In the genomic region with DNA sequence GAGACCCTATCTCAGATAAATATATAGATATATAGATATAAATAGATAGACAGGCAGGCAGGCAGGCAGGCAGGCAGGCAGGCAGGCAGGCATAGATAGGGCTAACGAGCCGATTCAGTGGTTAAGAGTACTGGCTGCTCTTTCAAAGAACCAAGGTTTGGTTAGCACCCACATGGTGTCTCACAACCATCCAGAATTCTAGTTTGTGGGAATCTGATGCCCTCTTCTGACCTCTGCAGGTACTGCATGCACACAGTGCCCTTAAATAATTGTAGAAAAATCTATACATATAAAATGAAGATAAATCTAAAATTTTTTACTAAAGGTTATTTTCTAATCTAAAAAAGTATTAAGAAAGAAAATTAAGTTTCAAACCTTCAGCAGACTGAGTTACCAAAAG, we compare ENCODE assay signal across 9 mouse cellular contexts. TPM values are rescaled to one million over a fixed set of nuclear protein-coding genes. Genes with fewer than 3 reads are reported as not detected.
A peak's percentile ranks its signal among the peaks of the same experiment; 100 is the strongest.
DNase-seq lines count a peak whose midpoint lies in the region; ATAC-seq and TF ChIP-seq lines count a peak whose summit lies in the region.
"Had no signal": no experiment of that assay in that cellular context is flagged by ENCODE, and none has a peak within 500 bp of the region (broad histone marks: within the 10 kb centered on the region; RNA-seq: fewer than 3 reads in every experiment).

No protein-coding gene starts in this region.

- TF ChIP-seq CTCF in liver, adult 2 months (IDR thresholded peaks at IDR 0.05; ENCODE audit: low read depth, low read length): no peak

- no peak overlapping the region for H3K4me3 ChIP-seq in liver, adult 2 months (ENCODE audit: insufficient read depth, low read depth, low read length)
- no peak overlapping the region for H3K4me3 ChIP-seq in liver, embryonic 11.5 days (ENCODE audit: low read depth, low read length)
- H3K4me3 ChIP-seq: liver, embryonic 15.5 days had no signal

- H3K9ac ChIP-seq in liver, adult 2 months (ENCODE audit: low read depth, low read length): no peak overlapping the region
- no peak overlapping the region for H3K9ac ChIP-seq in liver, embryonic 11.5 days (ENCODE audit: low read depth, low read length)
- H3K9ac ChIP-seq: liver, embryonic 15.5 days had no signal

- peaks cover 53% of the 10 kb centered on the region for H3K36me3 ChIP-seq in liver, adult 2 months (ENCODE audit: control insufficient read depth, insufficient read depth, low read length)
- H3K36me3 ChIP-seq in liver, embryonic 11.5 days (ENCODE audit: control insufficient read depth, insufficient read depth, low read length): peaks cover 6% of the 10 kb centered on the region; the same call in 1 of the 2 replicates

- H3K9me3 ChIP-seq in liver, embryonic 11.5 days (ENCODE audit: control insufficient read depth, low read length): no peaks in the 10 kb centered on the region
- H3K9me3 ChIP-seq: liver, embryonic 15.5 days had no signal

- H3K79me2 ChIP-seq in liver, adult 2 months (ENCODE audit: control insufficient read depth, insufficient read depth, low read length): no peaks in the 10 kb centered on the region

- H3K27ac ChIP-seq in liver, adult 2 months (replicated peaks; ENCODE audit: insufficient read depth, low read depth, low read length): no peak overlapping the region
- H3K27ac ChIP-seq in liver, embryonic 11.5 days (ENCODE audit: low read depth, low read length): no peak overlapping the region
- H3K27ac ChIP-seq: liver, embryonic 15.5 days had no signal

- H3K4me1 ChIP-seq in liver, adult 2 months (ENCODE audit: control insufficient read depth, insufficient read depth, low read length): no peaks in the 10 kb centered on the region
- no peaks in the 10 kb centered on the region for H3K4me1 ChIP-seq in liver, embryonic 11.5 days (replicated peaks; ENCODE audit: control insufficient read depth, insufficient read depth, low read length)
- H3K4me1 ChIP-seq: liver, embryonic 15.5 days had no signal

- DNase-seq in cerebellum, adult 9-10 months: peak; percentile 41
- no peak for DNase-seq in cerebellum, adult 11 months
- DNase-seq in liver, adult 2 months (ENCODE audit: extremely low read depth, low read depth, low spot score): peak; percentile 9
- no peak for DNase-seq in liver, embryonic 11.5 days (ENCODE audit: low spot score)
- peak; percentile 59 for DNase-seq in R1 (ENCODE audit: low read depth, low spot score)
- no peak for DNase-seq in adrenal gland, postnatal 4 days (ENCODE audit: low spot score in 2 of 2)
- no peak for DNase-seq in adrenal gland, postnatal 25 days

- no peak overlapping the region for H3K4me2 ChIP-seq in liver, embryonic 11.5 days
- H3K4me2 ChIP-seq: liver, embryonic 15.5 days had no signal

- TF ChIP-seq POLR2A in liver, adult 2 months (IDR thresholded peaks at IDR 0.05; ENCODE audit: extremely low read depth, insufficient read depth, low read length): no peak

- H3K27me3 ChIP-seq in liver, adult 2 months (ENCODE audit: control insufficient read depth, insufficient read depth, low read length): no peaks in the 10 kb centered on the region
- no peaks in the 10 kb centered on the region for H3K27me3 ChIP-seq in liver, embryonic 11.5 days (replicated peaks; ENCODE audit: control insufficient read depth, insufficient read depth, low read length)
- H3K27me3 ChIP-seq: liver, embryonic 15.5 days had no signal

- 90% methylated on average over 2 of the region's 2 CpGs for WGBS in liver, adult 2 months
- 62% methylated on average over 2 of the region's 2 CpGs for WGBS in liver, embryonic 11.5 days

- no peak for ATAC-seq in liver, embryonic 11.5 days (replicated peaks; ENCODE audit: low FRiP score)
- peak; percentile 87 for ATAC-seq in megakaryocyte progenitor cell, adult 5-6 weeks (replicated peaks; ENCODE audit: poor library complexity)

RNA-seq across cellular contexts. Expression of gene Vps33a, which starts 45.7 kb away (rescaled TPM):
- total RNA-seq in liver, adult 2 months (2014; rRNA removed): 15.4 and 19.7 TPM in 2 replicates
- polyA plus RNA-seq in liver, adult 2 months (2012; rRNA removed): 10.0 and 10.5 TPM in 2 replicates
- 36.0 and 36.9 TPM in 2 replicates for polyA plus RNA-seq in liver, embryonic 11.5 days (2014; fragmentation: Nextera tagmentation; extraction: Ambion mirVana)
- 16.4 and 17.7 TPM in 2 replicates for total RNA-seq in megakaryocyte progenitor cell, adult 5-6 weeks (2015)
- total RNA-seq in megakaryocyte progenitor cell, adult 5-6 weeks (2017): 24.4 and 25.7 TPM in 2 replicates
- 10 to 100 TPM; 53.5 to 55.4 TPM for total RNA-seq in adrenal gland, postnatal 4 days (2021)
- total RNA-seq in adrenal gland, postnatal 25 days (2021): 40.2 and 51.5 TPM in 2 replicates

Comparison
In these comparisons a context has a peak if more than half of its experiments do, and no peak if none do; other contexts are left out.
1. DNase-seq: peak in cerebellum, adult 9-10 months (single experiment), liver, adult 2 months (single experiment) and R1 (single experiment); none in cerebellum, adult 11 months (single experiment), liver, embryonic 11.5 days (single experiment), adrenal gland, postnatal 4 days (0 of 2) and adrenal gland, postnatal 25 days (single experiment).